Mouse (Mus musculus) CH12.LX (cell line): ENCODE results near the gene Dapk2. TPM values are rescaled to one million over a fixed set of nuclear protein-coding genes. Genes with fewer than 3 reads are reported as not detected.
A peak's percentile ranks its signal among the peaks of the same experiment; 100 is the strongest.

Experiments used
- DNase-seq: peaks from one replicate; pipeline ENCODE4 v3.0.0-alpha.2; 2013; ENCODE audit errors: extremely low read depth
- H3K27ac ChIP-seq: 2 replicates; pipeline ENCODE4 v1.5.1; 2012; ENCODE audit warnings: low read depth, mild to moderate bottlenecking, control low read depth, moderate library complexity; ENCODE audit not compliant: insufficient read depth
- H3K27me3 ChIP-seq: replicated peaks from 2 replicates; pipeline ENCODE3; 2012; ENCODE audit warnings: inconsistent platforms
- H3K36me3 ChIP-seq, 2 experiments: replicated peaks in 1 of 2; 2 replicates each; pipeline versions ENCODE3 to v1.6.1; 2012; ENCODE audit warnings: inconsistent platforms in 1 of 2, low read length in 1 of 2, mild to moderate bottlenecking in 1 of 2, mixed read lengths in 1 of 2, moderate library complexity in 1 of 2; ENCODE audit not compliant: control insufficient read depth in 1 of 2, insufficient read depth in 1 of 2
- H3K4me1 ChIP-seq, 2 experiments: 2 replicates each; pipeline ENCODE4 v1.6.1; 2012; ENCODE audit warnings: inconsistent platforms in 1 of 2, moderate library complexity in 1 of 2; ENCODE audit not compliant: insufficient read depth in 2 of 2, control insufficient read depth in 1 of 2
- H3K4me2 ChIP-seq: 2 replicates; pipeline ENCODE4 v1.6.1; 2012; ENCODE audit warnings: low read depth, mild to moderate bottlenecking, control low read depth; ENCODE audit not compliant: poor library complexity, insufficient read depth, severe bottlenecking
- H3K4me3 ChIP-seq, 3 experiments: fragments of 150-350 bp in 1 of 3; sonication (generic) in 1 of 3; replicated peaks in 1 of 3; 2 replicates each; pipeline versions ENCODE3 to v1.5.1; 2011 to 2012; ENCODE audit warnings: low read depth in 2 of 3, low read length in 2 of 3, mild to moderate bottlenecking in 2 of 3, moderate library complexity in 2 of 3, control low read depth in 1 of 3, improper control_type of control experiment in 1 of 3, inconsistent platforms in 1 of 3, mixed read lengths in 1 of 3; ENCODE audit not compliant: poor library complexity in 1 of 3
- H3K79me2 ChIP-seq: replicated peaks from 2 replicates; pipeline ENCODE4 v1.6.1; 2012; ENCODE audit warnings: mild to moderate bottlenecking, moderate library complexity; ENCODE audit not compliant: control insufficient read depth, poor library complexity, insufficient read depth, severe bottlenecking; ENCODE audit errors: extremely low read depth
- H3K9ac ChIP-seq: 2 replicates; pipeline ENCODE4 v1.6.1; 2012; ENCODE audit warnings: low read depth, mild to moderate bottlenecking, control low read depth, moderate library complexity; ENCODE audit not compliant: insufficient read depth
- H3K9me3 ChIP-seq: replicated peaks from 2 replicates; pipeline ENCODE3; 2012; ENCODE audit warnings: low read length, inconsistent platforms, mixed read lengths
- CHD1 ChIP-seq: IDR thresholded peaks from 2 replicates; pipeline ENCODE4 v1.6.1; 2012; ENCODE audit warnings: low read depth, low read length, improper control_type of control experiment, inconsistent platforms
- CHD2 ChIP-seq: IDR thresholded peaks from 2 replicates; pipeline ENCODE4 v1.6.1; 2011; ENCODE audit warnings: low read length, improper control_type of control experiment
- CTCF ChIP-seq, 2 experiments: IDR thresholded peaks in 1 of 2; conservative IDR thresholded peaks in 1 of 2; 2 replicates each; pipeline ENCODE4 v1.5.1; 2011 to 2012; ENCODE audit warnings: low read depth in 2 of 2, low read length in 2 of 2, improper control_type of control experiment in 1 of 2, inconsistent platforms in 1 of 2, mild to moderate bottlenecking in 1 of 2, moderate library complexity in 1 of 2
- E2F4 ChIP-seq: IDR thresholded peaks from 2 replicates; pipeline ENCODE4 v1.6.1; 2011; ENCODE audit warnings: low read depth, low read length, improper control_type of control experiment; ENCODE audit not compliant: insufficient replicate concordance
- MAX ChIP-seq: IDR thresholded peaks from 2 replicates; pipeline ENCODE4 v1.6.1; 2011; ENCODE audit warnings: low read length, improper control_type of control experiment
- MAZ ChIP-seq: IDR thresholded peaks from 2 replicates; pipeline ENCODE4 v1.6.1; 2012; ENCODE audit warnings: low read depth, mild to moderate bottlenecking, inconsistent platforms, low read length, improper control_type of control experiment, moderate library complexity
- MXI1 ChIP-seq: IDR thresholded peaks from 2 replicates; pipeline ENCODE4 v1.6.1; 2011; ENCODE audit warnings: mild to moderate bottlenecking, low read depth, low read length, improper control_type of control experiment
- NELFE ChIP-seq: IDR thresholded peaks from 2 replicates; pipeline ENCODE4 v1.6.1; 2011; ENCODE audit warnings: low read depth, low read length, improper control_type of control experiment
- NRF1 ChIP-seq: IDR thresholded peaks from 2 replicates; pipeline ENCODE4 v1.6.1; 2014; ENCODE audit warnings: low read depth, mild to moderate bottlenecking, inconsistent platforms, low read length, improper control_type of control experiment, moderate library complexity
- PAX5 ChIP-seq: IDR thresholded peaks from 2 replicates; pipeline ENCODE4 v1.6.1; 2012; ENCODE audit warnings: low read length, inconsistent platforms, mixed read lengths
- POLR2A ChIP-seq: IDR thresholded peaks from 2 replicates; pipeline ENCODE4 v1.6.1; 2011; ENCODE audit warnings: low read depth, mild to moderate bottlenecking, improper control_type of control experiment, low read length
- SIN3A ChIP-seq: IDR thresholded peaks from 2 replicates; pipeline ENCODE4 v1.6.1; 2012; ENCODE audit warnings: low read length, improper control_type of control experiment, inconsistent platforms
- USF2 ChIP-seq: conservative IDR thresholded peaks from 2 replicates; pipeline ENCODE4 v1.6.1; 2011; ENCODE audit warnings: low read depth, low read length, improper control_type of control experiment
- ZKSCAN1 ChIP-seq: IDR thresholded peaks from 2 replicates; pipeline ENCODE4 v1.6.1; 2012; ENCODE audit warnings: low read depth, inconsistent platforms, low read length, improper control_type of control experiment, borderline replicate concordance
- ZNF384 ChIP-seq: IDR thresholded peaks from 2 replicates; pipeline ENCODE4 v1.6.1; 2012; ENCODE audit warnings: low read depth, low read length, improper control_type of control experiment, inconsistent platforms
- dilution Hi-C: fragments of 300-500 bp; cut with MboI; formaldehyde crosslinking; loops from 2 replicates; pipeline ENCODE4 v1.14.3; 2020; ENCODE audit warnings: low sequenced_read_pairs; ENCODE audit not compliant: extremely low pct_unique_long_range_greater_than_20kb, extremely low pct_ligation_motif_present
- in situ Hi-C: fragments of 300-500 bp; cut with MboI; formaldehyde crosslinking; loops from 3 replicates; pipeline ENCODE4 v1.14.3; 2019; ENCODE audit warnings: low sequenced_read_pairs, low pct_ligation_motif_present, low pct_unique_long_range_greater_than_20kb, mixed read lengths
- polyA plus RNA-seq: library from polyadenylated mRNA; unstranded; fragments of >175 nt; gene quantifications from 2 replicates; pipeline ENCODE4 v1.2.1, GENCODE M21; 2012; ENCODE audit warnings: low read depth; ENCODE audit not compliant: insufficient read length
- total RNA-seq, 2 experiments: library from RNA; depleted of rRNA; stranded (reverse); fragments of 300-350 nt in 1 of 2; fragments of >200 nt in 1 of 2; gene quantifications; 2 replicates each; pipeline ENCODE4 v1.2.3; 2012 to 2014

Dapk2 gene
- total and polyA plus RNA-seq, 3 experiments, result 25.2 to 60.3 (median 39.0) TPM

DNA sequence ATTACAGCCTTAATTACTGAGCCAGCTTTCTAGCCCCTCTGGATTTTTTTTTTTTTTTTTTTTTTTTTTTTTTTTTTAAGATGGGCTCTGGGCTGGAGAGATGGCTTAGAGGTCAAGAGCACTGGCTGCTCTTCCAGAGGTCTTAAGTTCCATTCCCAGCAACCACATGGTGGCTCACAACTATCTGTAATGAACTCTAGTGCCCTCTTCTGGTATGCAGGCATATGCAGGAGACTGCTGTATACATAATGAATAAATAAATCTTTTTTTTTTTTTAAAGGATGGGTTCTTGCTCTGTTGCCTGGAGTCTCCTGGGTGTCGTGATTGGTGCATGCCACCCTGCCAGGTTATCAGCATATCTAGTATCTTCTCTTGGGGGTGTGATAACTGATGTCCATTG lies 2.5 kb upstream of the Dapk2 start:
- H3K9ac ChIP-seq, result no peak overlapping the region
- TF ChIP-seq ZNF384, result peak; percentile 17; the same call in 1 of the 2 replicates
- peak in 1 of 2 experiments; percentile 49; a peak in 2 of 4 replicates for TF ChIP-seq CTCF (conservative IDR thresholded peaks at IDR 0.05 in 1 of 2, IDR thresholded peaks at IDR 0.05 in 1 of 2; ENCODE audit: low read depth in 2 of 2, low read length in 2 of 2)
- no peak for TF ChIP-seq PAX5
- TF ChIP-seq, all 38 proteins: peak for 2
- dilution Hi-C loops, result no loop called here
- Histone ChIP-seq H3K27me3 (no peaks in the 10 kb centered on the region), H3K4me2 (no peak overlapping the region), H3K36me3 (peaks cover 0 to 4% of the 10 kb centered on the region in 2 experiments), H3K4me3 (no peak overlapping the region), H3K27ac (no peak overlapping the region), H3K9me3 (peaks cover 3% of the 10 kb centered on the region), H3K79me2 (0 out of 2 replicates have a peak, but pooled peaks cover 3% of the 10 kb centered on the region), H3K4me1 (peaks cover 26 to 57% of the 10 kb centered on the region in 2 experiments)
- in situ Hi-C loops, result loop anchor here (10.0 to 25.0 kb wide), 2 partner anchors 129 to 257 kb away; no protein-coding TSS in a partner anchor
- no peak for DNase-seq

DNA sequence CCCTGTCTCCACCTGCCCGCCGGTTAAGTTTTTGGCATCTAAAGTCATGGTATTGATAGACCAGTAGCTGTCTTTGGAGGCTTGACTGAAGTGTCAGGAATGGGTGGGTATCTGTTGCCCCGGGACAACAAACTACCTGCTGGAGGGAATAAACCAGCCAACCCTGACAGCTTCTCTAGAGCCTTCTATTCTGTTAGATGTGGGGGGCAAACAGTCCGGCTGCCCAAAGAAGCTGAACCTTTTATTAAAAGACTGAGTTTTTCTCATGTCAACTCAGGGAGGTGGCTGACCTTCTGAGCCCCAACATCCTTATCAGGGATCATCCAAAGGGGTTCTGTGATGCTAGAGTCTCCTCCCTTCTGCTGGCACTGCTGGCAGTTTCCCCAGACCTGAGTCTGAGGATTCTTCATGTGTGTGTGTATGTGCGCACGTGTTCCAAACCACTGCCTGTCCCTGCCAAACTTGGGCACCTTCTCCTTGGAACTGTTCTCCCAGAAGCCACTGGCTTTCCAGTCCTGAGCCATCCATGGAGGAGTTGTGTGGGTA lies 935 bp downstream of the Dapk2 start:
- H3K4me3 ChIP-seq, result peak overlapping the region; percentile 57 to 93 (median 78)
- in situ Hi-C loops, result loop anchor here (10.0 to 25.0 kb wide), 2 partner anchors 126 to 253 kb away; no protein-coding TSS in a partner anchor
- peak overlapping the region; percentile 35 for H3K4me2 ChIP-seq
- peak overlapping the region; percentile 68; the same call in 1 of the 2 replicates for H3K9ac ChIP-seq
- peaks cover 11 to 53% of the 10 kb centered on the region in 2 experiments for H3K4me1 ChIP-seq
- H3K9me3 ChIP-seq, result peaks cover 5% of the 10 kb centered on the region
- dilution Hi-C loops, result no loop called here
- TF ChIP-seq CHD1 (no peak), NELFE (no peak), MXI1 (no peak), USF2 (no peak), CHD2 (no peak), MAX (no peak), POLR2A (no peak), NRF1 (no peak), MAZ (no peak), E2F4 (no peak), SIN3A (no peak), ZKSCAN1 (no peak)
- TF ChIP-seq, all 38 proteins: peak for 0
- H3K27me3 ChIP-seq, result no peaks in the 10 kb centered on the region
- peaks cover 0 to 23% of the 10 kb centered on the region in 2 experiments for H3K36me3 ChIP-seq
- H3K27ac ChIP-seq, result no peak overlapping the region
- H3K79me2 ChIP-seq, result peaks cover 8% of the 10 kb centered on the region; the same call in 1 of the 2 replicates
- no peak for DNase-seq
